Mouse (Mus musculus) small intestine, adult 2 months (tissue): ENCODE measurements around the gene Schip1.

Experiments
- CTCF ChIP-seq: fragments of 200-500 bp; IDR thresholded peaks from 2 replicates; pipeline ENCODE4 v1.5.1; 2012; ENCODE audit warnings: low read depth, mild to moderate bottlenecking, control low read depth, inconsistent platforms, low read length, moderate library complexity, mixed read lengths; ENCODE audit not compliant: insufficient replicate concordance, insufficient read length; ENCODE audit errors: extremely low read depth
- POLR2A ChIP-seq: fragments of 200-500 bp; IDR thresholded peaks from 2 replicates; pipeline ENCODE4 v1.6.1; 2012; ENCODE audit warnings: low read depth, mild to moderate bottlenecking, control low read depth, inconsistent platforms, low read length, moderate library complexity

- TF ChIP-seq CTCF = no peak
- no peak for TF ChIP-seq POLR2A
Observed at GRCm38 (mm10) chr3:68535160-68535728, 470.6 kb downstream of the Schip1 start.
